Mouse (Mus musculus) liver, embryonic 13.5 days (tissue): ENCODE measurements around the gene Rftn1. TPM values are rescaled to one million over a fixed set of nuclear protein-coding genes. Genes with fewer than 3 reads are reported as not detected.

Experiments used
- ATAC-seq: fragments of 200-750 bp; cut with Nextera tagmentation; 2 replicates; pipeline ENCODE4 v1.8.0; 2017; ENCODE audit warnings: low read depth, mild to moderate bottlenecking, moderate number of reproducible peaks, moderate library complexity
- DNase-seq: peaks from one replicate; pipeline ENCODE4 v3.0.0; 2022
- H3K27ac ChIP-seq: fragments of 300-500 bp; sonication (generic); 2 replicates; pipeline ENCODE4 v1.5.1; 2015; ENCODE audit warnings: moderate library complexity, mild to moderate bottlenecking, inconsistent platforms
- H3K27me3 ChIP-seq: fragments of 300-500 bp; sonication (generic); 2 replicates; pipeline ENCODE4 v1.6.1; 2015; ENCODE audit warnings: mild to moderate bottlenecking, inconsistent platforms
- H3K36me3 ChIP-seq: fragments of 300-500 bp; sonication (generic); 2 replicates; pipeline ENCODE4 v1.6.1; 2015; ENCODE audit warnings: mild to moderate bottlenecking, inconsistent platforms
- H3K4me1 ChIP-seq: fragments of 300-500 bp; sonication (generic); replicated peaks from 2 replicates; pipeline ENCODE4 v1.6.1; 2015; ENCODE audit warnings: inconsistent platforms
- H3K4me2 ChIP-seq: fragments of 300-500 bp; sonication (generic); 2 replicates; pipeline ENCODE4 v1.6.1; 2015; ENCODE audit warnings: inconsistent platforms, mild to moderate bottlenecking, moderate library complexity
- H3K4me3 ChIP-seq: fragments of 300-500 bp; sonication (generic); replicated peaks from 2 replicates; pipeline ENCODE4 v1.5.1; 2015; ENCODE audit warnings: mild to moderate bottlenecking, inconsistent platforms
- H3K9ac ChIP-seq: fragments of 300-500 bp; sonication (generic); 2 replicates; pipeline ENCODE4 v1.6.1; 2015; ENCODE audit warnings: mild to moderate bottlenecking, inconsistent platforms
- H3K9me3 ChIP-seq: fragments of 300-500 bp; sonication (generic); replicated peaks from 2 replicates; pipeline ENCODE4 v1.6.1; 2016; ENCODE audit warnings: inconsistent platforms
- WGBS: fragments of 180-500 bp; shearing (Covaris S2); methylation state at CpG from one replicate; pipeline ENCODE4 v1.1.7; 2015; ENCODE audit not compliant: insufficient replicate concordance; 5-methylcytosine and 5-hydroxymethylcytosine counted together
- polyA plus RNA-seq: library from polyadenylated mRNA; unstranded; fragments of >200 nt; fragmentation: Nextera tagmentation; extraction: Ambion mirVana; gene quantifications from 2 replicates; pipeline ENCODE4 v1.2.1, GENCODE M21; 2015

The Rftn1 gene
- polyA plus RNA-seq, 1 experiment from 2014 or later, result 5.7 TPM

GRCm38 (mm10) chr17:50054586-50054985 lies 135.9 kb downstream of the Rftn1 start:
- DNase-seq (no peak), ATAC-seq (no peak)
- Histone ChIP-seq H3K27me3 (no peaks in the 10 kb centered on the region), H3K9me3 (no peaks in the 10 kb centered on the region), H3K27ac (no peak overlapping the region), H3K9ac (no peak overlapping the region), H3K4me1 (peaks cover 11% of the 10 kb centered on the region), H3K4me2 (no peak overlapping the region), H3K4me3 (no peak overlapping the region), H3K36me3 (no peaks in the 10 kb centered on the region)
- 76% methylated on average over 7 of the region's 7 CpGs for WGBS

- Histone ChIP-seq H3K27ac (no peak overlapping the region), H3K36me3 (no peaks in the 10 kb centered on the region), H3K4me1 (peaks cover 11% of the 10 kb centered on the region), H3K9ac (no peak overlapping the region), H3K27me3 (no peaks in the 10 kb centered on the region), H3K4me2 (no peak overlapping the region), H3K4me3 (no peak overlapping the region), H3K9me3 (no peaks in the 10 kb centered on the region)
- WGBS, result 88% methylated on average over 1 of the region's 1 CpGs
- DNase-seq, result no peak
- ATAC-seq, result no peak
Measured at GRCm38 (mm10) chr17:50053961-50054360, 136.5 kb downstream of the Rftn1 start.

- H3K9me3 ChIP-seq, result no peaks in the 10 kb centered on the region
- ATAC-seq, result no peak
- WGBS, result 41% methylated on average over 7 of the region's 7 CpGs
- H3K27me3 ChIP-seq, result 0 out of 2 replicates have a peak, but pooled peaks cover 3% of the 10 kb centered on the region
- H3K36me3 ChIP-seq, result no peaks in the 10 kb centered on the region
- no peak overlapping the region for H3K4me3 ChIP-seq
- H3K27ac ChIP-seq, result no peak overlapping the region
- H3K9ac ChIP-seq, result no peak overlapping the region
- DNase-seq, result no peak
- no peak overlapping the region for H3K4me2 ChIP-seq
- peaks cover 11% of the 10 kb centered on the region for H3K4me1 ChIP-seq
Measured at GRCm38 (mm10) chr17:50052741-50053468, 137.6 kb downstream of the Rftn1 start.

- DNase-seq (no peak), ATAC-seq (no peak)
- H3K36me3 ChIP-seq, result no peaks in the 10 kb centered on the region
- H3K27ac ChIP-seq, result no peak overlapping the region
- H3K9ac ChIP-seq, result no peak overlapping the region
- peaks cover 14% of the 10 kb centered on the region for H3K4me1 ChIP-seq
- H3K27me3 ChIP-seq, result 0 out of 2 replicates have a peak, but pooled peaks cover 3% of the 10 kb centered on the region
- H3K4me3 ChIP-seq, result no peak overlapping the region
- no peak overlapping the region for H3K4me2 ChIP-seq
- H3K9me3 ChIP-seq, result no peaks in the 10 kb centered on the region
- 59% methylated on average over 9 of the region's 9 CpGs for WGBS
Measured at GRCm38 (mm10) chr17:50050456-50050855, 140.0 kb downstream of the Rftn1 start.

- Histone ChIP-seq H3K4me1 (peaks cover 9% of the 10 kb centered on the region), H3K27ac (no peak overlapping the region), H3K27me3 (0 out of 2 replicates have a peak, but pooled peaks cover 3% of the 10 kb centered on the region), H3K36me3 (no peaks in the 10 kb centered on the region), H3K9ac (no peak overlapping the region), H3K4me2 (no peak overlapping the region), H3K9me3 (no peaks in the 10 kb centered on the region), H3K4me3 (no peak overlapping the region)
- ATAC-seq (no peak), DNase-seq (no peak)
- 71% methylated on average over 9 of the region's 9 CpGs for WGBS
Measured at GRCm38 (mm10) chr17:50048209-50048608, 142.3 kb downstream of the Rftn1 start.

- Histone ChIP-seq H3K4me2 (no peak overlapping the region), H3K27ac (no peak overlapping the region), H3K4me1 (0 out of 2 replicates have a peak, but pooled peaks cover 3% of the 10 kb centered on the region), H3K9ac (no peak overlapping the region), H3K9me3 (no peaks in the 10 kb centered on the region), H3K36me3 (no peaks in the 10 kb centered on the region), H3K4me3 (no peak overlapping the region), H3K27me3 (0 out of 2 replicates have a peak, but pooled peaks cover 3% of the 10 kb centered on the region)
- no peak for DNase-seq
- 88% methylated on average over 12 of the region's 12 CpGs for WGBS
- no peak for ATAC-seq
Measured at GRCm38 (mm10) chr17:50047182-50047581, 143.3 kb downstream of the Rftn1 start.

GRCm38 (mm10) chr17:50040727-50041410 lies 149.6 kb downstream of the Rftn1 start:
- no peak overlapping the region for H3K4me3 ChIP-seq
- H3K9ac ChIP-seq, result peak overlapping the region; percentile 26; the same call in 1 of the 2 replicates
- no peak overlapping the region for H3K4me2 ChIP-seq
- no peaks in the 10 kb centered on the region for H3K27me3 ChIP-seq
- no peaks in the 10 kb centered on the region for H3K9me3 ChIP-seq
- 0 out of 2 replicates have a peak, but pooled peaks cover under 1% of the 10 kb centered on the region for H3K36me3 ChIP-seq
- H3K4me1 ChIP-seq, result peaks cover 26% of the 10 kb centered on the region
- ATAC-seq (peak; percentile 71), DNase-seq (no peak)
- peak overlapping the region; percentile 13 for H3K27ac ChIP-seq
- WGBS, result 40% methylated on average over 3 of the region's 3 CpGs

- H3K27me3 ChIP-seq, result no peaks in the 10 kb centered on the region
- H3K4me1 ChIP-seq, result peaks cover 30% of the 10 kb centered on the region
- H3K36me3 ChIP-seq, result 0 out of 2 replicates have a peak, but pooled peaks cover 2% of the 10 kb centered on the region
- peak overlapping the region; percentile 32 for H3K27ac ChIP-seq
- H3K9ac ChIP-seq, result no peak overlapping the region
- H3K9me3 ChIP-seq, result no peaks in the 10 kb centered on the region
- no peak overlapping the region for H3K4me2 ChIP-seq
- no peak for DNase-seq
- no peak overlapping the region for H3K4me3 ChIP-seq
- no peak for ATAC-seq
- 77% methylated on average over 10 of the region's 10 CpGs for WGBS
Measured at GRCm38 (mm10) chr17:50037882-50038665, 152.4 kb downstream of the Rftn1 start.

GRCm38 (mm10) chr17:50037416-50037815 lies 153.1 kb downstream of the Rftn1 start:
- 87% methylated on average over 4 of the region's 4 CpGs for WGBS
- H3K4me2 ChIP-seq, result no peak overlapping the region
- H3K27ac ChIP-seq, result 0 out of 2 replicates have a peak overlapping the region, but pooled peaks have one; percentile 32
- H3K9me3 ChIP-seq, result no peaks in the 10 kb centered on the region
- no peak for ATAC-seq
- 0 out of 2 replicates have a peak, but pooled peaks cover 2% of the 10 kb centered on the region for H3K36me3 ChIP-seq
- H3K4me1 ChIP-seq, result peaks cover 37% of the 10 kb centered on the region
- H3K4me3 ChIP-seq, result no peak overlapping the region
- H3K27me3 ChIP-seq, result no peaks in the 10 kb centered on the region
- no peak for DNase-seq
- no peak overlapping the region for H3K9ac ChIP-seq

- no peak for ATAC-seq
- no peaks in the 10 kb centered on the region for H3K9me3 ChIP-seq
Measured at GRCm38 (mm10) chr17:50036751-50037385, 153.6 kb downstream of the Rftn1 start.

More at GRCm38 (mm10) chr17:50036751-50037385, 153.6 kb downstream of the Rftn1 start:
- H3K27ac ChIP-seq, result peak overlapping the region; percentile 43; the same call in 1 of the 2 replicates
- WGBS, result 77% methylated on average over 14 of the region's 14 CpGs
- 0 out of 2 replicates have a peak, but pooled peaks cover 2% of the 10 kb centered on the region for H3K36me3 ChIP-seq
- DNase-seq, result no peak
- H3K4me1 ChIP-seq, result peaks cover 42% of the 10 kb centered on the region
- H3K27me3 ChIP-seq, result no peaks in the 10 kb centered on the region
- H3K4me2 ChIP-seq, result no peak overlapping the region
- no peak overlapping the region for H3K4me3 ChIP-seq
- no peak overlapping the region for H3K9ac ChIP-seq
